In the genomic region with DNA sequence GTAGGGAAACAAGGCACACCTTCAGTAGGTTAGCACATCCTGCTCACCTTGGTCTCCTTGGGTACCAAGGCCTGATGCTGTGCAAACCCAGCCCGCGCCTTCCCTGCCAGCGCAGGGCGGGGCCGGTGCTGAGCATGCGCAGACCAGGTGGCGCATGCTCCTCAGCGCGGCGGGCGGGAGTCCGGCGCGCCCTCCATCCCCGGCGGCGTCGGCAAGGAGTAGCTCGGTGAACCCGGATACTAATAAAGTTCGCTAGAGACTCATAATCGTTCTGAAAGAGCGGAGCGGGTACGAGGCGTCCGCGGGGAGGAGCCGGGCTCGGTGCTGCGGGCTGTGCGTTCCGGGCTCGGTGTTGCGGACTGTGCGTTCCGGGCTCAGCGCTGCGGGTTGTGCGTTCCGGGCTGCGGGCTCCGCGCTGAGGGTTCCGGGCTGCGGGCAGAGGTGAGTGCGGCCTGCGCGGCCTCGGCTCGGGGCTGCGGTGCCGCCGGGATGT, we compare ENCODE assay signal across 8 mouse cellular contexts. TPM values are rescaled to one million over a fixed set of nuclear protein-coding genes. Genes with fewer than 3 reads are reported as not detected.
DNase-seq lines count a peak whose midpoint lies in the region; ATAC-seq lines count a peak whose summit lies in the region.

A gene (plus strand): TSS at position 155 of the 493 bp plus-strand sequence.

- H3K4me1 ChIP-seq in hindbrain, embryonic 15.5 days (replicated peaks): peaks cover 16% of the 10 kb centered on the region

- peak; percentile 98 for ATAC-seq in hindbrain, embryonic 15.5 days (ENCODE audit: low FRiP score, low read depth)

- peak; percentile 71 for DNase-seq in WW6 (ENCODE audit: low read depth, low spot score)
- peak; percentile 87 to 88 for DNase-seq in cerebellum, postnatal 36 days
- DNase-seq in frontal cortex, postnatal 36 days (ENCODE audit: low spot score in 2 of 2): peak; percentile 84 to 88
- peak; percentile 83 to 85 for DNase-seq in layer of hippocampus, postnatal 36 days
- DNase-seq in lung, postnatal 25 days (ENCODE audit: low spot score): peak; percentile 67
- DNase-seq in retina, embryonic 14.5 days (ENCODE audit: low spot score): peak; percentile 85
- DNase-seq in thymus, postnatal 36 days: peak; percentile 74 to 80

- WGBS in hindbrain, embryonic 15.5 days: under 1% methylated on average over 51 of the region's 54 CpGs

- no peaks in the 10 kb centered on the region for H3K27me3 ChIP-seq in hindbrain, embryonic 15.5 days

- H3K36me3 ChIP-seq in hindbrain, embryonic 15.5 days: peaks cover 16% of the 10 kb centered on the region

- no peaks in the 10 kb centered on the region for H3K9me3 ChIP-seq in hindbrain, embryonic 15.5 days

- peak within 1 kb of the TSS; percentile 92 for H3K9ac ChIP-seq in hindbrain, embryonic 15.5 days

- H3K4me3 ChIP-seq in hindbrain, embryonic 15.5 days: peak within 1 kb of the TSS; percentile 95

- peak within 1 kb of the TSS; percentile 94 for H3K27ac ChIP-seq in hindbrain, embryonic 15.5 days (replicated peaks)

- H3K4me2 ChIP-seq in hindbrain, embryonic 15.5 days: peak within 1 kb of the TSS; percentile 57

RNA-seq across cellular contexts. Expression of the gene that starts here (rescaled TPM):
- polyA plus RNA-seq in hindbrain, embryonic 15.5 days (2015; fragmentation: Nextera tagmentation; extraction: Ambion mirVana): 29.7 and 31.2 TPM in 2 replicates
- total RNA-seq in layer of hippocampus, postnatal 36 days (2021): 10 to 100 TPM; 26.4 to 32.3 TPM

Comparison
In these comparisons a context has a peak if more than half of its experiments do, and no peak if none do; other contexts are left out.
1. Peak in every context shown above with its lines: DNase-seq, ATAC-seq, H3K4me3 ChIP-seq and H3K27ac ChIP-seq.